In genomic region chr1:164317261-164317660, GRCm38 (mm10) we compare ENCODE assay signal across 13 mouse cellular contexts. TPM values are rescaled to one million over a fixed set of nuclear protein-coding genes. Genes with fewer than 3 reads are reported as not detected.
DNase-seq lines count a peak whose midpoint lies in the region; ATAC-seq and TF ChIP-seq lines count a peak whose summit lies in the region.
"Had no signal": no experiment of that assay in that cellular context is flagged by ENCODE, and none has a peak within 500 bp of the region (broad histone marks: within the 10 kb centered on the region; RNA-seq: fewer than 3 reads in every experiment).

No protein-coding gene starts in this region.

- no peak overlapping the region for H3K9ac ChIP-seq in heart, adult 2 months (ENCODE audit: low read depth, low read length)
- H3K9ac ChIP-seq in hindbrain, embryonic 14.5 days: 0 out of 2 replicates have a peak overlapping the region, but pooled peaks have one; percentile 0
- no peak overlapping the region for H3K9ac ChIP-seq in hindbrain, embryonic 11.5 days (ENCODE audit: low read depth, low read length)
- H3K9ac ChIP-seq in neural tube, embryonic 13.5 days: 0 out of 2 replicates have a peak overlapping the region, but pooled peaks have one; percentile 34
- no peak overlapping the region for H3K9ac ChIP-seq in intestine, postnatal 0 days (ENCODE audit: low read depth, low read length)
- H3K9ac ChIP-seq: embryonic facial prominence, embryonic 13.5 days; heart, embryonic 13.5 days; midbrain, embryonic 12.5 days had no signal

- H3K9me3 ChIP-seq in hindbrain, embryonic 14.5 days (ENCODE audit: control insufficient read depth, low read length): no peaks in the 10 kb centered on the region
- no peaks in the 10 kb centered on the region for H3K9me3 ChIP-seq in hindbrain, embryonic 11.5 days (ENCODE audit: control insufficient read depth, low read length)
- H3K9me3 ChIP-seq in neural tube, embryonic 13.5 days: no peaks in the 10 kb centered on the region
- no peaks in the 10 kb centered on the region for H3K9me3 ChIP-seq in intestine, postnatal 0 days (ENCODE audit: control insufficient read depth)
- H3K9me3 ChIP-seq: embryonic facial prominence, embryonic 13.5 days; heart, embryonic 13.5 days; midbrain, embryonic 12.5 days had no signal

- no peaks in the 10 kb centered on the region for H3K36me3 ChIP-seq in heart, adult 2 months (ENCODE audit: control insufficient read depth, insufficient read depth, low read length)
- peaks cover 22% of the 10 kb centered on the region for H3K36me3 ChIP-seq in hindbrain, embryonic 14.5 days (replicated peaks; ENCODE audit: control insufficient read depth, insufficient read depth)
- no peaks in the 10 kb centered on the region for H3K36me3 ChIP-seq in hindbrain, embryonic 11.5 days (ENCODE audit: control insufficient read depth, insufficient read depth, low read length)
- H3K36me3 ChIP-seq in neural tube, embryonic 13.5 days: peaks cover 24% of the 10 kb centered on the region
- 0 out of 2 replicates have a peak, but pooled peaks cover 5% of the 10 kb centered on the region for H3K36me3 ChIP-seq in intestine, postnatal 0 days (ENCODE audit: control insufficient read depth, insufficient read depth)

- TF ChIP-seq EP300 in heart, adult 2 months (IDR thresholded peaks at IDR 0.05; ENCODE audit: insufficient read depth, low read depth, low read length): no peak

- no peak overlapping the region for H3K4me2 ChIP-seq in hindbrain, embryonic 14.5 days (replicated peaks)
- H3K4me2 ChIP-seq in hindbrain, embryonic 11.5 days (replicated peaks; ENCODE audit: low read depth, low read length): no peak overlapping the region
- no peak overlapping the region for H3K4me2 ChIP-seq in neural tube, embryonic 13.5 days
- no peak overlapping the region for H3K4me2 ChIP-seq in intestine, postnatal 0 days (replicated peaks; ENCODE audit: low read depth)
- H3K4me2 ChIP-seq: embryonic facial prominence, embryonic 13.5 days; heart, embryonic 13.5 days; midbrain, embryonic 12.5 days had no signal

- intact Hi-C loops in heart, adult 2 months (cut with DNase I): loop anchor here (5.0 kb wide), 1 partner anchor 585 kb away; no protein-coding TSS in a partner anchor

- 68% methylated on average over 9 of the region's 9 CpGs for WGBS in heart, adult 2 months
- 82% methylated on average over 9 of the region's 9 CpGs for WGBS in hindbrain, embryonic 14.5 days
- 87% methylated on average over 9 of the region's 9 CpGs for WGBS in hindbrain, embryonic 11.5 days
- 87% methylated on average over 9 of the region's 9 CpGs for WGBS in neural tube, embryonic 13.5 days
- WGBS in intestine, postnatal 0 days: 66% methylated on average over 9 of the region's 9 CpGs

- no peak for TF ChIP-seq POLR2A in heart, adult 2 months (IDR thresholded peaks at IDR 0.05; ENCODE audit: insufficient read depth, low read depth, low read length)

- H3K79me2 ChIP-seq in heart, adult 2 months (replicated peaks; ENCODE audit: control insufficient read depth, insufficient read depth, low read length): no peaks in the 10 kb centered on the region

- no peak overlapping the region for H3K4me3 ChIP-seq in heart, adult 2 months
- H3K4me3 ChIP-seq in hindbrain, embryonic 14.5 days (replicated peaks; ENCODE audit: low read length): no peak overlapping the region
- H3K4me3 ChIP-seq in hindbrain, embryonic 11.5 days (ENCODE audit: low read depth, low read length): no peak overlapping the region
- H3K4me3 ChIP-seq in neural tube, embryonic 13.5 days: no peak overlapping the region
- no peak overlapping the region for H3K4me3 ChIP-seq in intestine, postnatal 0 days (ENCODE audit: low read depth, low read length)
- H3K4me3 ChIP-seq: embryonic facial prominence, embryonic 13.5 days; erythroblast, embryonic 14.5 days; heart, embryonic 13.5 days; midbrain, embryonic 12.5 days had no signal

- ATAC-seq in hindbrain, embryonic 14.5 days (ENCODE audit: low FRiP score): peak; percentile 7; the same call in 1 of the 2 replicates
- ATAC-seq in hindbrain, embryonic 11.5 days (ENCODE audit: low FRiP score): no peak
- ATAC-seq in neural tube, embryonic 13.5 days (ENCODE audit: low read depth): 0 out of 2 replicates have a peak, but pooled peaks have one; percentile 13
- no peak for ATAC-seq in intestine, postnatal 0 days

- peaks cover 1% of the 10 kb centered on the region; the same call in 1 of the 2 replicates for H3K4me1 ChIP-seq in heart, adult 2 months (ENCODE audit: control insufficient read depth, insufficient read depth, low read length)
- H3K4me1 ChIP-seq in hindbrain, embryonic 14.5 days (replicated peaks; ENCODE audit: control insufficient read depth, insufficient read depth, low read length): no peaks in the 10 kb centered on the region
- H3K4me1 ChIP-seq in hindbrain, embryonic 11.5 days (replicated peaks; ENCODE audit: control insufficient read depth, insufficient read depth, low read length): no peaks in the 10 kb centered on the region
- 0 out of 2 replicates have a peak, but pooled peaks cover 13% of the 10 kb centered on the region for H3K4me1 ChIP-seq in neural tube, embryonic 13.5 days (replicated peaks)
- H3K4me1 ChIP-seq in intestine, postnatal 0 days (replicated peaks; ENCODE audit: control insufficient read depth, insufficient read depth, low read length): no peaks in the 10 kb centered on the region; the same call in 1 of the 2 replicates
- H3K4me1 ChIP-seq: embryonic facial prominence, embryonic 13.5 days had no signal

- TF ChIP-seq CTCF in heart, adult 2 months (IDR thresholded peaks at IDR 0.05): no peak
- TF ChIP-seq CTCF in intestine, postnatal 0 days (IDR thresholded peaks at IDR 0.05; ENCODE audit: low read depth): no peak

- no peak overlapping the region for H3K27ac ChIP-seq in heart, adult 2 months
- no peak overlapping the region for H3K27ac ChIP-seq in hindbrain, embryonic 14.5 days
- H3K27ac ChIP-seq in hindbrain, embryonic 11.5 days (ENCODE audit: low read depth, low read length): no peak overlapping the region
- no peak overlapping the region for H3K27ac ChIP-seq in neural tube, embryonic 13.5 days (replicated peaks)
- no peak overlapping the region for H3K27ac ChIP-seq in intestine, postnatal 0 days (ENCODE audit: low read depth, low read length)
- H3K27ac ChIP-seq: embryonic facial prominence, embryonic 13.5 days; heart, embryonic 13.5 days; kidney, postnatal 0 days; midbrain, embryonic 12.5 days had no signal

- DNase-seq in heart, adult 11 months: peak; percentile 80
- no peak for DNase-seq in heart, adult 2 months
- no peak for DNase-seq in hindbrain, embryonic 14.5 days (ENCODE audit: low spot score)
- DNase-seq in hindbrain, embryonic 11.5 days (ENCODE audit: low spot score): no peak
- no peak for DNase-seq in neural tube, embryonic 10.5 days (ENCODE audit: extremely low spot score, low spot score)
- DNase-seq: gastrocnemius, postnatal 25 days had no signal

- H3K27me3 ChIP-seq in heart, adult 2 months (ENCODE audit: control insufficient read depth, insufficient read depth, low read length): no peaks in the 10 kb centered on the region
- no peaks in the 10 kb centered on the region for H3K27me3 ChIP-seq in hindbrain, embryonic 14.5 days (ENCODE audit: control insufficient read depth, insufficient read depth, low read length)
- H3K27me3 ChIP-seq in hindbrain, embryonic 11.5 days (ENCODE audit: control insufficient read depth, insufficient read depth, low read length): no peaks in the 10 kb centered on the region
- no peaks in the 10 kb centered on the region for H3K27me3 ChIP-seq in neural tube, embryonic 13.5 days
- no peaks in the 10 kb centered on the region for H3K27me3 ChIP-seq in intestine, postnatal 0 days (replicated peaks; ENCODE audit: control insufficient read depth, insufficient read depth, low read length)
- H3K27me3 ChIP-seq: embryonic facial prominence, embryonic 13.5 days; heart, embryonic 13.5 days; midbrain, embryonic 12.5 days had no signal

RNA-seq across cellular contexts. Expression of gene Blzf1, which starts 10.0 kb away (rescaled TPM):
- 10 to 100 TPM; 23.1 to 23.6 TPM for total RNA-seq in heart, adult 2 months (2021)
- 4.7 and 10.2 TPM in 2 replicates for polyA plus RNA-seq in heart, adult 2 months (2012; rRNA removed)
- polyA plus RNA-seq in hindbrain, embryonic 14.5 days (2014; fragmentation: Nextera tagmentation; extraction: Ambion mirVana): 25.8 and 29.2 TPM in 2 replicates
- 28.8 and 30.8 TPM in 2 replicates for polyA plus RNA-seq in hindbrain, embryonic 11.5 days (2014; fragmentation: Nextera tagmentation; extraction: Ambion mirVana)
- 29.6 and 31.9 TPM in 2 replicates for polyA plus RNA-seq in neural tube, embryonic 13.5 days (2015; fragmentation: Nextera tagmentation; extraction: Ambion mirVana)
- polyA plus RNA-seq in intestine, postnatal 0 days (2015; fragmentation: Nextera tagmentation; extraction: Ambion mirVana): 16.7 and 17.2 TPM in 2 replicates

RNA-seq across cellular contexts. Expression of gene Nme7, which starts 13.3 kb away (rescaled TPM):
- total RNA-seq in heart, adult 2 months (2021): 1 to 10 TPM; 3.6 to 3.7 TPM
- polyA plus RNA-seq in heart, adult 2 months (2012; rRNA removed): 2.1 and 3.0 TPM in 2 replicates
- 25.8 and 26.2 TPM in 2 replicates for polyA plus RNA-seq in hindbrain, embryonic 14.5 days (2014; fragmentation: Nextera tagmentation; extraction: Ambion mirVana)
- polyA plus RNA-seq in hindbrain, embryonic 11.5 days (2014; fragmentation: Nextera tagmentation; extraction: Ambion mirVana): 30.4 and 32.8 TPM in 2 replicates
- 31.0 and 33.1 TPM in 2 replicates for polyA plus RNA-seq in neural tube, embryonic 13.5 days (2015; fragmentation: Nextera tagmentation; extraction: Ambion mirVana)
- 17.7 and 18.0 TPM in 2 replicates for polyA plus RNA-seq in intestine, postnatal 0 days (2015; fragmentation: Nextera tagmentation; extraction: Ambion mirVana)

RNA-seq across cellular contexts. Expression of gene Ccdc181, which starts 41.9 kb away (rescaled TPM):
- total RNA-seq in heart, adult 2 months (2021): 1 to 10 TPM; 8.6 to 9.2 TPM
- polyA plus RNA-seq in heart, adult 2 months (2012; rRNA removed): 2.7 TPM in 2 replicates
- 23.4 and 24.5 TPM in 2 replicates for polyA plus RNA-seq in hindbrain, embryonic 14.5 days (2014; fragmentation: Nextera tagmentation; extraction: Ambion mirVana)
- 16.3 and 18.1 TPM in 2 replicates for polyA plus RNA-seq in hindbrain, embryonic 11.5 days (2014; fragmentation: Nextera tagmentation; extraction: Ambion mirVana)
- polyA plus RNA-seq in neural tube, embryonic 13.5 days (2015; fragmentation: Nextera tagmentation; extraction: Ambion mirVana): 19.8 and 22.4 TPM in 2 replicates
- 5.2 and 6.0 TPM in 2 replicates for polyA plus RNA-seq in intestine, postnatal 0 days (2015; fragmentation: Nextera tagmentation; extraction: Ambion mirVana)

Comparison
In these comparisons a context has a peak if more than half of its experiments do, and no peak if none do; other contexts are left out.
1. H3K9ac ChIP-seq: peak in hindbrain, embryonic 14.5 days (single experiment) and neural tube, embryonic 13.5 days (single experiment); none in heart, adult 2 months (single experiment), hindbrain, embryonic 11.5 days (single experiment) and intestine, postnatal 0 days (single experiment).
2. ATAC-seq: peak in hindbrain, embryonic 14.5 days (single experiment) and neural tube, embryonic 13.5 days (single experiment); none in hindbrain, embryonic 11.5 days (single experiment) and intestine, postnatal 0 days (single experiment).